Mouse (Mus musculus) myocyte (in vitro differentiated cells): ENCODE results near the gene Usp7. TPM values are rescaled to one million over a fixed set of nuclear protein-coding genes. Genes with fewer than 3 reads are reported as not detected.

Experiments used
- H3K27me3 ChIP-seq: one replicate; pipeline ENCODE4 v1.6.1; 2011; ENCODE audit not compliant: control insufficient read depth, insufficient read depth, insufficient read length
- H3K36me3 ChIP-seq: one replicate; pipeline ENCODE4 v1.6.1; 2011; ENCODE audit not compliant: control insufficient read depth, insufficient read depth
- H3K4me2 ChIP-seq: one replicate; pipeline ENCODE4 v1.6.1; 2011; ENCODE audit warnings: low read depth, control low read depth
- H3K4me3 ChIP-seq: one replicate; pipeline ENCODE4 v1.5.1; 2011; ENCODE audit warnings: mild to moderate bottlenecking, control low read depth, moderate library complexity
- H3K79me2 ChIP-seq: one replicate; pipeline ENCODE4 v1.6.1; 2011; ENCODE audit not compliant: control insufficient read depth, insufficient read depth
- H3ac ChIP-seq: one replicate; pipeline ENCODE4 v1.6.1; 2011; ENCODE audit not compliant: control insufficient read depth, insufficient read length
- CEBPB ChIP-seq: IDR thresholded peaks from 2 replicates; pipeline ENCODE4 v1.6.1; 2011; ENCODE audit warnings: mild to moderate bottlenecking, moderate library complexity; ENCODE audit not compliant: poor library complexity, insufficient read depth, severe bottlenecking
- E2F4 ChIP-seq: IDR thresholded peaks from one replicate; pipeline ENCODE4 v1.6.1; 2011; ENCODE audit warnings: mild to moderate bottlenecking, control low read depth, moderate library complexity; ENCODE audit not compliant: insufficient read depth
- MAX ChIP-seq: IDR thresholded peaks from one replicate; pipeline ENCODE4 v1.6.1; 2011; ENCODE audit warnings: low read depth, mild to moderate bottlenecking, control low read depth
- MYOD1 ChIP-seq, 3 experiments: IDR thresholded peaks; one replicate each; pipeline ENCODE4 v1.6.1; 2011; ENCODE audit warnings: control low read depth in 2 of 3, low read depth in 2 of 3, mild to moderate bottlenecking in 2 of 3, moderate library complexity in 1 of 3; ENCODE audit not compliant: insufficient read length in 2 of 3, control insufficient read depth in 1 of 3
- MYOG ChIP-seq, 3 experiments: IDR thresholded peaks; one replicate each; pipeline ENCODE4 v1.6.1; 2011; ENCODE audit warnings: control low read depth in 2 of 3, low read depth in 2 of 3, mild to moderate bottlenecking in 2 of 3; ENCODE audit not compliant: insufficient read length in 2 of 3, control insufficient read depth in 1 of 3, insufficient read depth in 1 of 3
- POLR2A ChIP-seq: IDR thresholded peaks from one replicate; pipeline ENCODE4 v1.6.1; 2011; ENCODE audit warnings: low read depth, mild to moderate bottlenecking, control low read depth, moderate library complexity; ENCODE audit not compliant: insufficient read length
- POLR2AphosphoS2 ChIP-seq: IDR thresholded peaks from one replicate; pipeline ENCODE4 v1.6.1; 2011; ENCODE audit warnings: low read depth, control low read depth; ENCODE audit not compliant: insufficient read length
- REST ChIP-seq: IDR thresholded peaks from one replicate; pipeline ENCODE4 v1.6.1; 2011; ENCODE audit warnings: mild to moderate bottlenecking, control low read depth, moderate library complexity; ENCODE audit not compliant: insufficient read depth, insufficient read length
- SRF ChIP-seq: IDR thresholded peaks from one replicate; pipeline ENCODE4 v1.6.1; 2011; ENCODE audit warnings: low read depth; ENCODE audit not compliant: control insufficient read depth, insufficient read length
- TCF12 ChIP-seq: IDR thresholded peaks from one replicate; pipeline ENCODE4 v1.6.1; 2011; ENCODE audit warnings: mild to moderate bottlenecking, control low read depth; ENCODE audit not compliant: poor library complexity, insufficient read depth, severe bottlenecking
- TCF3 ChIP-seq: IDR thresholded peaks from one replicate; pipeline ENCODE4 v1.6.1; 2011; ENCODE audit warnings: low read depth, control low read depth; ENCODE audit not compliant: insufficient read length
- USF1 ChIP-seq: IDR thresholded peaks from one replicate; pipeline ENCODE4 v1.6.1; 2011; ENCODE audit warnings: low read depth, mild to moderate bottlenecking, control low read depth, moderate library complexity
- polyA plus RNA-seq: library from polyadenylated mRNA; unstranded; fragments of >200 nt; fragmentation: generic; extraction: Trizol; gene quantifications from one replicate; pipeline ENCODE4 v1.2.1, GENCODE M21; 2012; ENCODE audit warnings: missing spikeins

Usp7 gene
- polyA plus RNA-seq, 1 experiment = 24.0 TPM

DNA sequence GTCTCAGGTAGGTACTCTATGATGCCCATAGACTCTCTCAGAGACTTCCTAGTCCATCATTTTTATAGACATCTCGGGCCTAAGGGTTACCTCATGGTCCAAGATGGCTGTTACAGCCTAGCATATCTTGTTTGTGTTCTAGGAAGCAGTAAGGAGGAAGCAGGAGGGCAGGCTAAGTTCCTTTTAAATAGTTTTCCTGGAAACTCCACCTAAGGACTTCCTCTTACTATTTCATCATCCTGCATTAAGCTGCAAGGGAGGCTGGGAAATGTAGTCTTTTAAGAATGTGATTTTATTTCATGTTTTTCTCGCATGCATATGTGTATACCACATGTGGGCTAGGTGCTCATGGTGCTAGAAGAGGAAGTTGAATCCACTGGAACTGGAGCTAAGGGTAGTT lies 31.6 kb upstream of the Usp7 start:
- H3ac ChIP-seq = no peak overlapping the region
- H3K4me2 ChIP-seq = no peak overlapping the region
- TF ChIP-seq TCF12 (no peak), E2F4 (no peak), USF1 (no peak), REST (no peak), CEBPB (peak; percentile 73; the same call in 1 of the 2 replicates)
- H3K79me2 ChIP-seq = no peaks in the 10 kb centered on the region
- H3K36me3 ChIP-seq = no peaks in the 10 kb centered on the region
- H3K27me3 ChIP-seq = no peaks in the 10 kb centered on the region
- H3K4me3 ChIP-seq = no peak overlapping the region

DNA sequence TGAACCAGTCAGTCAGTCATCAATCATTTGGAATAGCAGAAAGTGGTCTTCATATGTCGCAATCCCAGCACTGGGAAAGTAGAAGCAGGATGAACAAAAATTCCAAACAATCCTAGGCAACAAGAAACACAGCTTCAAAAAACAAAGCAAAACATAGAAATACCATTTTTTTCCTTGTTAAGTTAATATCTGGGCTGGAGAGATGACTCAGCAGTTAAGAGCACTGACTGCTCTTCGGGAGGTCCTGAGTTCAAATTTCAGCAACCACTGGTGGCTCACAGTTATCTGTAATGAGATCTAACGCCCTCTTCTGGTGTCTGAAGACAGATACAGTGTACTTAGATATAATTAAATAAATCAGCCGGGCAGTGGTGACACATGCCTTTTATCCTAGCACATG lies 30.5 kb upstream of the Usp7 start:
- H3K36me3 ChIP-seq = no peaks in the 10 kb centered on the region
- no peak overlapping the region for H3K4me2 ChIP-seq
- no peaks in the 10 kb centered on the region for H3K79me2 ChIP-seq
- H3K4me3 ChIP-seq = no peak overlapping the region
- H3ac ChIP-seq = no peak overlapping the region
- no peaks in the 10 kb centered on the region for H3K27me3 ChIP-seq
- TF ChIP-seq POLR2AphosphoS2 (no peak), TCF3 (no peak), MYOG (IDR thresholded peaks at IDR 0.05; ENCODE audit: control insufficient read depth in 1 of 3, insufficient read depth in 1 of 3, insufficient read length in 2 of 3, low read depth in 2 of 3) (no peak), E2F4 (no peak), MYOD1 (IDR thresholded peaks at IDR 0.05; ENCODE audit: control insufficient read depth in 1 of 3, insufficient read length in 2 of 3, low read depth in 2 of 3) (no peak), TCF12 (no peak), USF1 (no peak), SRF (no peak), REST (no peak), CEBPB (no peak), POLR2A (no peak), MAX (no peak)

DNA sequence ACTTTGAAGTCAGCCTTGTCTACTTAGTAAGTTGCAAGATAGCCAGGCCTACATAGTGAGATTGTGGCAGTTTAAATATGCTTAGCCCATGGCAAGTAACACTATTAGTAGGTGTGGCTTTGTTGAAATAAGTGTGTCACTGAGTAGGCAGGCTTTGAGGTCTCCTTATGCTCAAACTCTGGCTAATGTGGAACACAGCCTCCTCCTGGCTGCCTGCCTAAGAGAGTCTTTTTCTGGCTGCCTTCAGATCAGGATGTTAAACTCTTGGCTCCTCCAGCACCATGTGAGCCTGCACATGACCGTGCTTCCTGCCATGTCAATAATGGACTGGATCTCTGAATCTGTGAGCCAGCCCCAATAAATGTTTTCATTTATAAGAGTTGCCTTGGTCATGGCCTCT lies 29.3 kb upstream of the Usp7 start:
- no peaks in the 10 kb centered on the region for H3K79me2 ChIP-seq
- H3K4me2 ChIP-seq = no peak overlapping the region
- no peak overlapping the region for H3K4me3 ChIP-seq
- H3K36me3 ChIP-seq = no peaks in the 10 kb centered on the region
- TF ChIP-seq MYOD1 (IDR thresholded peaks at IDR 0.05; ENCODE audit: control insufficient read depth in 1 of 3, insufficient read length in 2 of 3, low read depth in 2 of 3) = no peak
- no peak for TF ChIP-seq CEBPB
- TF ChIP-seq TCF12 = no peak
- TF ChIP-seq MAX = no peak
- no peak for TF ChIP-seq REST
- no peak for TF ChIP-seq MYOG (IDR thresholded peaks at IDR 0.05; ENCODE audit: control insufficient read depth in 1 of 3, insufficient read depth in 1 of 3, insufficient read length in 2 of 3, low read depth in 2 of 3)
- no peak for TF ChIP-seq POLR2A
- no peak for TF ChIP-seq E2F4
- TF ChIP-seq POLR2AphosphoS2 = no peak
- no peak for TF ChIP-seq SRF
- TF ChIP-seq USF1 = no peak
- TF ChIP-seq TCF3 = no peak
- H3ac ChIP-seq = no peak overlapping the region
- H3K27me3 ChIP-seq = no peaks in the 10 kb centered on the region

DNA sequence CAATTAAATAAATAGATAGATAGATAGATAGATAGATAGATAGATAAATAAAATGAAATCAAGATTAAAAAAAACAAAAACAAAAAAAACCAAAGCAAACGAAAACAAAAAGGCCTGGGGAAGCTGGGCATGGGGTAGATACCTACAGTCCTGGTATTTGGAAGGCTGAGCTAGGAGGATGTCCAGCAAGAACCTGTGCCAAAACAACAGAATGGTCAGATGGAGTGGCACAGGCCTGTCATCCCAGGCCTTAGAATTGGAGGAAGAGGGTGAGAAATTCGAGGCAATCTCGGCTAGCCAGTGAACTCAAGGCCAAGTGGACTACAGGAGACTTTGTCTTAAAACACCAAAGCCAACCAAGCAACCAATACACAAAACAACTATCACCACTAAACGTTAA lies 25.8 kb upstream of the Usp7 start:
- no peak for TF ChIP-seq MAX
- Histone ChIP-seq H3K27me3 (no peaks in the 10 kb centered on the region), H3K36me3 (no peaks in the 10 kb centered on the region), H3K4me3 (no peak overlapping the region), H3ac (no peak overlapping the region), H3K4me2 (no peak overlapping the region), H3K79me2 (no peaks in the 10 kb centered on the region)

DNA sequence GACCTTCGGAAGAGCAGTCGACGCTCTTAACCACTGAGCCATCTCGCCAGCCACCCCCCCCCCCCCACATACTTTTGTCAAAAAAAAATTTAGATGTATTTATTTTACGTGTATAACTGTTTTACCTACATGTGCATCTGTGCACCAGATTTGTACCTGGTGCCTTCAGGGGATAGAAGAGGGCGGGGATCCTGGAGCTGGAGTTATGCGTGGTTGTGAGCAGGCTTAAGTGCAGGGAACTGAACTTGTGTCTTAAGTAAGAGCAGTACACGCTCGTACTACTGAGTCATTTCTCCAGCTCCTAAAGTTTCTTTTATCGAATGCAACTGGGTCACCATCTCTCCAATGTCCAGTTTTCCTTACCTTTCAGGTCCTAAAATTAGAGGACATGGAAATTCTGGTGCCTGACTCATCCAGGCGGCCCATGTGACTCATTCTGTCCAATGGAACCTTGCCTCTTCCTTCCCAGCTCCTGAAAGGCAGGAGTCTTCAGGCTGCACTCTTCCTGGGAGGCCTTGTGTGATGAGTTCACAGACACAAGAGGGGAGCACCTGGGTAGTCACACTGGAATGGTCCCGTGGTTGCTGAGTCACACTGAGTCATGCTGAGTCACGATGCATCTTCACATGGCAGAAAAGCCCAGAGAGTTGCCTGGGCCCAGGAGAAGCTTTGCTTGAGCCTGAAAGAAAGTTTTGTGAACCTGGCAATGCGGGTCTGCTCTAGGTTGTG lies 18.5 kb upstream of the Usp7 start:
- peak overlapping the region; percentile 28 for H3K4me2 ChIP-seq
- no peaks in the 10 kb centered on the region for H3K79me2 ChIP-seq
- no peak overlapping the region for H3ac ChIP-seq
- H3K4me3 ChIP-seq = no peak overlapping the region
- no peaks in the 10 kb centered on the region for H3K36me3 ChIP-seq
- H3K27me3 ChIP-seq = no peaks in the 10 kb centered on the region
- TF ChIP-seq POLR2A (no peak), USF1 (peak; percentile 98), TCF3 (no peak), MAX (peak; percentile 36), MYOD1 (IDR thresholded peaks at IDR 0.05; ENCODE audit: control insufficient read depth in 1 of 3, insufficient read length in 2 of 3, low read depth in 2 of 3) (peak in 1 of 3 experiments; percentile 12)
